Mouse (Mus musculus): Measurements from ENCODE around the gene Cox6b2. TPM values are rescaled to one million over a fixed set of nuclear protein-coding genes. Genes with fewer than 3 reads are reported as not detected.

Cox6b2 gene
- total RNA-seq, 4 experiments from 2014 or later: not detected

- no peak for DNase-seq (ENCODE audit: low spot score in 2 of 2)
These were observed 33.6 kb downstream of the Cox6b2 start for GRCm38 (mm10) chr7:4719276-4719675.

- DNase-seq (ENCODE audit: low spot score in 2 of 2): no peak
These were observed 35.9 kb downstream of the Cox6b2 start for GRCm38 (mm10) chr7:4716955-4717354.

- DNase-seq (ENCODE audit: low spot score in 2 of 2): no peak
These were observed 40.3 kb downstream of the Cox6b2 start for GRCm38 (mm10) chr7:4712594-4712993.

GRCm38 (mm10) chr7:4705098-4705497 is 47.8 kb downstream of the Cox6b2 start:
- no peak for DNase-seq (ENCODE audit: low spot score in 2 of 2)

- no peak for DNase-seq (ENCODE audit: low spot score in 2 of 2)
These were observed 49.7 kb downstream of the Cox6b2 start for GRCm38 (mm10) chr7:4703195-4703594.

GRCm38 (mm10) chr7:4702334-4702733 is 50.6 kb downstream of the Cox6b2 start:
- DNase-seq (ENCODE audit: low spot score in 2 of 2): no peak

Other genes with a start within 250 kb of the Cox6b2 start
- gene Tnnt1, start 236.7 kb downstream of the Cox6b2 start, total RNA-seq (2022): 100 to 1,000 TPM; 464 to 544 (median 482) TPM
- 1 to 10 TPM; 1.8 to 3.0 (median 2.3) TPM for gene Tnni3, start 228.9 kb downstream of the Cox6b2 start, total RNA-seq (2022)
- gene Dnaaf3, start 220.6 kb downstream of the Cox6b2 start, total RNA-seq (2022): under 1 TPM in 1 of 4 experiments, not detected in 3; 0.13 TPM
- gene Syt5, start 205.6 kb downstream of the Cox6b2 start, total RNA-seq (2022): under 1 TPM in 1 of 4 experiments, not detected in 3; 0.15 TPM
- not detected for gene Ptprh, start 149.1 kb downstream of the Cox6b2 start, total RNA-seq (2022)
- gene Tmem86b, start 121.7 kb downstream of the Cox6b2 start, total RNA-seq (2022): 1 to 10 TPM; 1.4 to 2.3 (median 2.0) TPM
- gene Ppp6r1, start 94.1 kb downstream of the Cox6b2 start, total RNA-seq (2022): 10 to 100 TPM; 48.2 to 53.4 (median 49.4) TPM
- gene Hspbp1, start 68.0 kb downstream of the Cox6b2 start, total RNA-seq (2022): 10 to 100 TPM; 23.4 to 28.8 (median 24.4) TPM
- gene Brsk1, start 62.5 kb downstream of the Cox6b2 start, total RNA-seq (2022): under 1 TPM; 0.13 to 0.49 (median 0.39) TPM
- not detected for gene Tmem150b, start 27.8 kb downstream of the Cox6b2 start, total RNA-seq (2022)
- gene Kmt5c, start 13.0 kb downstream of the Cox6b2 start, total RNA-seq (2022): 1 to 10 TPM; 3.5 to 5.2 (median 4.8) TPM
- gene Fam71e2, start 18.2 kb upstream of the Cox6b2 start, total RNA-seq (2022): not detected
- gene Il11, start 29.8 kb upstream of the Cox6b2 start, total RNA-seq (2022): not detected
- not detected for gene Tmem190, start 29.8 kb upstream of the Cox6b2 start, total RNA-seq (2022)
- 10 to 100 TPM in 1 of 4 experiments, 1 to 10 TPM in 3; 6.0 to 12.3 (median 7.4) TPM for gene Tmem238, start 36.6 kb upstream of the Cox6b2 start, total RNA-seq (2022)
- gene Rpl28, start 39.8 kb upstream of the Cox6b2 start, total RNA-seq (2022): 100 to 1,000 TPM; 347 to 558 (median 433) TPM
- gene Ube2s, start 59.5 kb upstream of the Cox6b2 start, total RNA-seq (2022): 100 to 1,000 TPM in 1 of 4 experiments, 10 to 100 TPM in 3; 92.3 to 102 (median 95.8) TPM
- gene Shisa7, start 91.6 kb upstream of the Cox6b2 start, total RNA-seq (2022): not detected
- gene Isoc2b, start 117.2 kb upstream of the Cox6b2 start, total RNA-seq (2022): 1 to 10 TPM; 3.5 to 5.0 (median 3.8) TPM
- gene Isoc2a, start 124.1 kb upstream of the Cox6b2 start, total RNA-seq (2022): 10 to 100 TPM; 23.6 to 32.4 (median 28.2) TPM
- gene Gm36210, start 153.4 kb upstream of the Cox6b2 start, total RNA-seq (2022): under 1 TPM in 3 of 4 experiments, not detected in 1; 0.29 to 0.81 (median 0.48) TPM
- gene Zfp628, start 162.1 kb upstream of the Cox6b2 start, total RNA-seq (2022): 10 to 100 TPM in 2 of 4 experiments, 1 to 10 TPM in 2; 8.3 to 10.7 (median 9.7) TPM
- 1 to 10 TPM; 4.2 to 5.2 (median 4.6) TPM for gene Nat14, start 168.9 kb upstream of the Cox6b2 start, total RNA-seq (2022)
- 1 to 10 TPM; 1.9 to 4.6 (median 2.5) TPM for gene Ssc5d, start 172.7 kb upstream of the Cox6b2 start, total RNA-seq (2022)
- 10 to 100 TPM; 55.4 to 88.7 (median 62.8) TPM for gene Sbk2, start 211.3 kb upstream of the Cox6b2 start, total RNA-seq (2022)
- gene Sbk3, start 218.1 kb upstream of the Cox6b2 start, total RNA-seq (2022): 1 to 10 TPM in 3 of 4 experiments, under 1 TPM in 1; 0.58 to 1.6 (median 1.1) TPM
- 1 to 10 TPM; 7.1 to 9.8 (median 8.7) TPM for gene Zfp579, start 243.1 kb upstream of the Cox6b2 start, total RNA-seq (2022)